9 mouse cellular contexts compared by ENCODE assay signal in the genomic region with DNA sequence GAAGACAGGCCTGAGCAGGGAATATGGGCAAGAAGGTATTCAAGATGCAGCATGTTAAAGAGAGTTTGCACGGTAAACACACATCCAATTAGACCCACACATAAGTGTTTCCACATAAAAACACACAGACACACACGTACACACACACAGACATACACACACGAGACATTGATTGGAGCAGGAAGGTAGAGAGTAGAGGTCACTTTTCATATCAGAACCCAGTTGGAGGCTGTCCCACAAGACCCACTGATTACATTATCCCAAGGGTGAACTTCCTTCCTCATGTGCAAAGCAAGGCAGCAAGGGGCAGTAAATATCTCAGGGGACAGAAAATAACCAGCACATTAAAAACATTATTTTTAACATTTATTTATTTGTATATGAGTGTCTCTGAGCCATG.
"Had no signal": no experiment of that assay in that cellular context is flagged by ENCODE, and none has a peak within 500 bp of the region (broad histone marks: within the 10 kb centered on the region; RNA-seq: fewer than 3 reads in every experiment).

No protein-coding gene starts in this region.

- H3K9me3 ChIP-seq: liver, embryonic 13.5 days; liver, embryonic 15.5 days; midbrain, embryonic 10.5 days; midbrain, embryonic 12.5 days; neural tube, embryonic 13.5 days had no signal

- H3K4me3 ChIP-seq: liver, embryonic 13.5 days; liver, embryonic 15.5 days; midbrain, embryonic 10.5 days; midbrain, embryonic 12.5 days; myocyte; neural tube, embryonic 13.5 days had no signal

- H3K9ac ChIP-seq: liver, embryonic 13.5 days; liver, embryonic 15.5 days; liver, postnatal 0 days; lung, embryonic 14.5 days; midbrain, embryonic 12.5 days; neural tube, embryonic 13.5 days had no signal

- ATAC-seq: midbrain, embryonic 16.5 days had no signal

- H3K4me1 ChIP-seq: liver, embryonic 15.5 days; neural tube, embryonic 13.5 days had no signal

- H3K27me3 ChIP-seq: liver, embryonic 13.5 days; liver, embryonic 15.5 days; neural tube, embryonic 13.5 days had no signal

- H3K27ac ChIP-seq: liver, embryonic 13.5 days; liver, embryonic 15.5 days; midbrain, embryonic 10.5 days; midbrain, embryonic 12.5 days; neural tube, embryonic 13.5 days had no signal

- H3K36me3 ChIP-seq: liver, embryonic 13.5 days; liver, embryonic 15.5 days; midbrain, embryonic 10.5 days; midbrain, embryonic 12.5 days; neural tube, embryonic 13.5 days had no signal

- H3K4me2 ChIP-seq: liver, embryonic 13.5 days; liver, embryonic 15.5 days; lung, embryonic 14.5 days; midbrain, embryonic 12.5 days; neural tube, embryonic 13.5 days had no signal
